Mouse (Mus musculus) heart, postnatal 36 days (tissue): ENCODE measurements around the gene Ciapin1. TPM values are rescaled to one million over a fixed set of nuclear protein-coding genes. Genes with fewer than 3 reads are reported as not detected.

Experiments
- DNase-seq, 2 experiments: peaks; one replicate each; pipeline ENCODE4 v3.0.0; 2021 to 2022
- intact Hi-C: fragments of 180-260 bp; cut with DNase I; formaldehyde crosslinking; loops from one replicate; pipeline ENCODE4 v1.15.1; 2025
- total RNA-seq, 2 experiments: library from RNA; stranded (reverse); gene quantifications; 2 replicates each; pipeline ENCODE4 v1.2.3; 2021

Ciapin1 gene
- 10 to 100 TPM; 73.7 to 91.4 TPM for total RNA-seq

GRCm38 (mm10) chr8:94837662-94838574, at the start of gene Ciapin1, which contains the start of gene Coq9:
Ciapin1 (minus strand) TSS chr8:94838358.
Coq9 (plus strand) TSS chr8:94838321.
- intact Hi-C loops = loop anchor here (5.0 kb wide), 1 partner anchor 741 kb away; the partner anchor contains the start of gene Bbs2
- peak; percentile 93 for DNase-seq

DNA sequence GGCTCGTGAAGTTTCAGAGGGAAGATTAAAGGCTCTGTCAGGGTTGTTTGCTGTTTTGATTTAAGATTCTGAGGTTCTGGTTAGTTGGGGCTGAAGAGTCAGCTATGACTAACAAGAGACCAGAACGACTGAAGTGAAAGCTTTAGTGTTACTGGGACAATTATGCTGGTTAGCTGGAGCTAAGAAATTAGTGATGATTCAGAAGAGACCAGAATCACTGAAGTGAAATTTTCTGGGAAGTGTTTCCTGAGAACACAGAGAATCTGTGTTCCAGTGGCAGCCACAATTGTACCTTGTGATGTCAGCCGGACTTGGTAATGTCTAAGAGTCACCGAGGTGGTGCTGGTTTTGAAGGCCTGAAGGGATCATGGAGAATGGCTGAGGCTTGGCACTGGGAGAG, 42.6 kb upstream of the Ciapin1 start:
- intact Hi-C loops = no loop called here
- no peak for DNase-seq

DNA sequence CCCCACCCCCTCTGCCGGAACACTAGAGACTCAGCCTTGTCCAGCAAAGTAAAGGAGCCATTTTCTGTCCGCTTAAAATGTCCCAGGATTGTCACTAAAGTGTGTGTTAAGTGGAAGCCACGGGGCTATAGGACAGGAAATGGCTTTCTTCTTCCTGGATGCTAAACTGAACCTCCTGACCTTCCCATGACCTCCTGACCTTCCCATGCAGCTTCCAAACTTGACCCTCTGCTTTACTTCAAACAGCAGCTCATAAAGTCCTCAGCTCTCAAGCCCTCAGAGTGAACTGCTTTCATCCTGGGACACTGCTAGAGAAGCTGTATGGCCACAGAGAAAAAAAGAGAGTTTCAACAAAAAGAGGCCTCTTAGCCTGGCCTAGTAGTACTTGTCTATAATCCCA, 38.7 kb upstream of the Ciapin1 start:
- DNase-seq = no peak
- intact Hi-C loops = no loop called here

- DNase-seq = peak; percentile 92 to 95
- intact Hi-C loops = no loop called here
Measured at GRCm38 (mm10) chr8:94876197-94876730, 38.1 kb upstream of the Ciapin1 start, which contains the start of gene Dok4. Dok4 (minus strand) TSS chr8:94876330.

GRCm38 (mm10) chr8:94875871-94876150, 37.7 kb upstream of the Ciapin1 start:
- DNase-seq = no peak
- intact Hi-C loops = loop anchor here (1.0 kb wide), 1 partner anchor 29 kb away; no protein-coding TSS in a partner anchor

DNA sequence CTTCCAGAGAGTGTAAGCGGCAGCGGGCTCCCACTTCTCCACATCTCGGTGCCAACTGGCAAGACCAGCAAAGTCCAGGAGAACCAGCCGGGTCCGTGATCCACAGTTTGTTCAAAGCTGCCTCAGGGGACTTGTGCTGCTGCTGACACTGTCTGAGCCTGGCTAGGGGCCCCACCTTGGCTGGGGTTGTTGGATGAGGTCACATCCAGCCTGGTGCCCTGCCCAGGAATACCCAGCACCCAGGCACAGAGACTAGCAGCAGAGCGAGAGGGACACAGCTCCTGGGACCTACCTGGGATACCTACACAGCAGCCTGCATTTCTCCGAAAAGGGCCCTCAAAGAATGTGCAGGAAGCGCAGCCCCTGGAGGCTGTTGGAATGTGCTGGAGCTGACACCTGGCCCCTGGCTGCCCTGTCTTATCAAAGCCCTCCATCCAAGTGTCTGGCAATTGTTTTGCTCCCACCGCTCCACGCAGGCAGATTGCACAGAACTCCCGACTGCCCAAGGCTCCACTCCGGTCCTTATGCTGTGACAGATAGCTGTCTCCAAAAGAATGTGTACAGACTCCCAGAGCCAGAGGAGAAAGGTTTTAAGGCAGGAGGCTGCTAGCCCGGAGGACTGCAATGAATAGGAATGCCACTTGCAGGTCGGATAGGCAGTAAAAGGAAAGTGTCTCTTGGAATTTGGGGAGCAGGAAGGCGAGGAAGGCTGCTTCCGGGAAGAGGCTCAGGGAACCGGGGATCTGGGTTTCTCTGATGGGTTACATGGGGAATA, 37.1 kb upstream of the Ciapin1 start:
- DNase-seq = peak; percentile 20 to 38
- intact Hi-C loops = loop anchor here (1.0 kb wide), 1 partner anchor 30 kb away; no protein-coding TSS in a partner anchor

GRCm38 (mm10) chr8:94874358-94874757, 36.2 kb upstream of the Ciapin1 start:
- DNase-seq = peak; percentile 80 to 81
- intact Hi-C loops = loop anchor here (1.0 to 5.0 kb wide), 2 partner anchors 34 to 128 kb away; no protein-coding TSS in a partner anchor

DNA sequence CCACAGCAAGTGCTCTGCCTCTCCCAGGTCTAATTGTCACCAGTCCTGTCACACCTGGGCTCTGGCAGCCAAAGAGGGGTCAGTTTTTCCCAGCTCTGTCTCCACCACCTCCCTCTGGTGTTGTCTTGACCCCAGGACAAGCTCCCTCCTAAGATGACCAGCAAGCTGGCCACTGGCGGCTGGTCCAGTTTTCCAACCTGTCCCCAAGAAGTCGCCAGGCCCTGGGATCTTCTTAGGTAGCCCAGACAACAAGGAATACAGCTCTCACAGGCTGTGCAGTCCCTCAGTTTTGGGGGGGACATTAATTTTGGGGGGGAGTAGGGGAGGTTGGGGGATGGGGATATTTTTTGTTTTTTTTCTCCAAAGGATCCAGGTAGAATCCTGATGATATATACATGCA, 34.4 kb upstream of the Ciapin1 start:
- DNase-seq = no peak
- intact Hi-C loops = loop anchor here (1.0 to 5.0 kb wide), 2 partner anchors 13 to 130 kb away; no protein-coding TSS in a partner anchor

- intact Hi-C loops = loop anchor here (1.0 to 5.0 kb wide), 2 partner anchors 13 to 130 kb away; no protein-coding TSS in a partner anchor
- no peak for DNase-seq
Measured at GRCm38 (mm10) chr8:94872156-94872555, 34.0 kb upstream of the Ciapin1 start.

DNA sequence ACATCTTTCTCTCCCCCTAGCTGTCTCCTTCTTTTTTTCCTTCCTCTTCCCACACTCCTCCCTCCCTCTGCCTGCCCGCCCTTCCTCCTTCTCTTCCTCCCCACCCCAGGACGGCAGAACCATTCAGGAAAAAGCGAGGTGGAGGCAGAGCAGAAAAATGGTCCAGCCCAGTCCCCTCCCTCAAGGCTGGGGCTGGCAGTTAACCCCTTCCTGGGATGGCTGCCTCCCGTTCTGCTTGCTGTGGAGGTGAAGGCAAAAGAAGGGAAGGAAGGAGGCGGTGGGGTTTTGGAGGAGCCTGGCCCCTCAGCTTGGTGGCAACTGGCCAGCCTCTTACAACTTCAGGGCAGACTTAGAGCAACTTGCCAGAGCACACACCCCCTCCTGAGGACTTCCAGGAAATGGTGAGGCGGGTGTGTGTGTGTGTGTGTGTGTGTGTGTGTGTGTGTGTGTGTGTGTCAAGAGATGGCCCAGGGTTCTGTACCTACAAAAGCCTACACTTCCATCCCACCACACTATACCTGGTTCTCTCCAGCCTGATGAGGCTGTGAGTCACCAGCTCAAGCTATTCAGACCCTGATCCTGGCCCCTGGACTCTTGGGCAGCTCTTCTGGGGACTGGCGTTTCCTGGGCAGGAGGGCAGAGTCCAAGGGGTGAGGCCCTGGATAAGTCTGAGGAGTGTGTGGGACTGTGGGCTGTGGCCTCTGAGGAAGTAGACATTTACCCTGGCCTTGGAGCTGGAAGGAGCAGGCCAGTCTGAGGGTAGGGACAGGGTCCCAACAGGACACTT, 33.1 kb upstream of the Ciapin1 start:
- intact Hi-C loops = loop anchor here (5.0 kb wide), 1 partner anchor 131 kb away; no protein-coding TSS in a partner anchor
- DNase-seq = peak; percentile 60 to 69

DNA sequence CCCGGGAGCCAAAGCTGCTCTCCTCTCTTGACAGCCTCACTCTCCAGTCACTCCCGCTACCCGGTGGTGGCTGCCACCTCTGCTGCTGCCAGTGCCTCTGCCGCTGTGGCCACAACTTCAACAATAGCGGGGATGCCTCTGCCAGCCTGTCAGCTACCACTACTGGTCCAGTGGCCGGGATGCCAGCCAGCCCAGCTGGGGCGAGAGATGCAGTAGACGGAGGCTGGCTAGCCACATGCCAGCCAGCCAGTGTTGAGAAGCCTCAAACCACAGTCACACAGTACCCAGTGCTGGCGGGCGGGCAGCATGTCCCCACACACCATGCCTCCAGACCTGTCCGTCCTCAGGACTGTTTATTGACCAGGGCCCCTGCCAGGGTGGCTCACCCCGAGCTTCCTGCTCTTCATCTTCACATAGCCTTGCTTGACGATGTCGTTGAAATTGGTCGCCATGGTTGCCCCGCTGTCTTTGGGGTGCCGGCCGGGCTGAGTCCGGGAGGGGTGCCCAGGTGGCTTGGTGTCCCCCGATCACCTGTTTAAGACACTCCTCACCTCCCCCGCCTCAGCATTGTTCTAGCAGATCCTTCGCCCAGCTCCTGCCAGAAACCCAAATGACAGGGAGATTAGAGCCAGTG, 32.4 kb upstream of the Ciapin1 start:
- peak; percentile 26 to 39 for DNase-seq
- intact Hi-C loops = loop anchor here (5.0 kb wide), 1 partner anchor 132 kb away; no protein-coding TSS in a partner anchor

DNA sequence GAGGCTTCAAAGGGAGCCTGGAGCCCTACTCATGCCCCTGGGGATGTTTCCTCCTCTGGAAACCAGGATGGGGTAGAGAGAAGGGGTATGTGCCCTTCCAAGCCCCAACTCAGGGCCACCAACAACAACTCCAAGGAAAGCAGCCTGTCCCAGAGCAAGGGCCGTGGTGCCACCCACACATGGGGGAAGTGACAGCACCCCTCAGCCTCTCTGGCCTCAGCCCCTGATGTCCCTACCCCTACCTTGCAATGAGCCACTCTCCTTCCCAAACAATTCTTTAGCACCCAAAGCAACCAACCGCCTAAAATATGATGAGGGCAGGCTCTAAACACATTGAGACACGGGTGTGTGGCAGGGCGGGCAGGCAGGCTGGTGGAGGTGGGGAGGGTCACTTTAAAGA, 31.8 kb upstream of the Ciapin1 start:
- no peak for DNase-seq
- intact Hi-C loops = loop anchor here (5.0 kb wide), 1 partner anchor 132 kb away; no protein-coding TSS in a partner anchor

DNA sequence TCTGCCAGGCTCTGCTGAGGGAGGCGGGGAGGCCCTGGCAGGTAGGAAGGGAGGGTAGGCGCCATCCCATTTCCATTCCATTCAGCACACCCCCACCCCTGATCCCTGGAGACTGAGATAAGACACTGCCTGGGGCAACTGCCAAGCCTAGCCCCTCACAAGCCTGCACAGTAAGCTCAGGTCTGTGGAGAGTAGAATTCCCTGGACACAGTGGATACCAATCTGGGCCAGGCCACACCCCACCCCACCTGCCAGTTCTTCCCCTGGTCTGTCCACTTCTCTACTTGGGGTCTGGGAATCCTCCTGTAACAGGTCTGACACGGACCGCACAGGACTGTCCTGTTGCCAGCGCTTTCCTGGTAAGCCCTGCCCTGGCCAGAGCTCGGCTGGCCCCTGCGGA, 31.0 kb upstream of the Ciapin1 start:
- DNase-seq = no peak
- intact Hi-C loops = no loop called here

GRCm38 (mm10) chr8:94866921-94867320, 28.8 kb upstream of the Ciapin1 start:
- intact Hi-C loops = no loop called here
- no peak for DNase-seq

GRCm38 (mm10) chr8:94865292-94865691, 27.1 kb upstream of the Ciapin1 start:
- intact Hi-C loops = no loop called here

DNA sequence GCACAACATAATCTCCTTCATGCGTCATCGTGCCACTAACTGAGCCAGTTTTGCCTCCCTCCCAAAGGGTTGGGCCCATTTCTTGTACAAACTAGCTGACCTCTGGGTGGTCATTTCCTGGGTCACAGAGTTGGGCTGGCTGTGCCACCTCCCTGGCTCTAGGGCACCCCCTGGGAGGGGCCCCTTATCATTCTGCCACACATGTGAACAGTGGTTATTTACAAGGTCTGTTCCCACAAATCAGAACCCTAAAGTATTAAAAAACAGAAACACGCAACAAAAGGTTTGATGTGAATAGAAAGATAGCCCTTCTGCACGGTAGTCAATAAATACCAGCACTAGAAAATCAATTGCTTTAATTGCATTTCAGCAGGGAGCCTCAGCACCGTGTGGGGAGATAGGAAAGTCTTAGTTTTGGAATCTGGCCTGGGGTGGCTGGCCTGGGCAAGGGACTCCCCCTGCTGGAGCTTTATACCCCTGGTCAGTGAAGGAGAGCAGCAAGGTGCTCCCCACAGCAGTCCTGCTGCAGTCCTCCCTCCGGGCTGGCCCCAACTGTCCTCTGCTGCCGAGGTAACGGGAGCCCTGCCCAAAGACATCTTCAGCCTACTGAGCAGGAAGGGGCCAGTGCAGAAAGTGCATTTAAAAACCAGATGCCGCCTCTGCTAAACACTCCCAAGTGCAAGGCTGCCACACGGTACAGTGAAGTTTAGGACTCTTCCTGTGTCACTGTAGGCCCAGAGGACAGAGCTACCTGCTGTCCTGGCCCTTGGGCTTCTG, 25.9 kb upstream of the Ciapin1 start:
- intact Hi-C loops = no loop called here
- DNase-seq = no peak

More at GRCm38 (mm10) chr8:94865292-94865691, 27.1 kb upstream of the Ciapin1 start:
- DNase-seq = no peak

DNA sequence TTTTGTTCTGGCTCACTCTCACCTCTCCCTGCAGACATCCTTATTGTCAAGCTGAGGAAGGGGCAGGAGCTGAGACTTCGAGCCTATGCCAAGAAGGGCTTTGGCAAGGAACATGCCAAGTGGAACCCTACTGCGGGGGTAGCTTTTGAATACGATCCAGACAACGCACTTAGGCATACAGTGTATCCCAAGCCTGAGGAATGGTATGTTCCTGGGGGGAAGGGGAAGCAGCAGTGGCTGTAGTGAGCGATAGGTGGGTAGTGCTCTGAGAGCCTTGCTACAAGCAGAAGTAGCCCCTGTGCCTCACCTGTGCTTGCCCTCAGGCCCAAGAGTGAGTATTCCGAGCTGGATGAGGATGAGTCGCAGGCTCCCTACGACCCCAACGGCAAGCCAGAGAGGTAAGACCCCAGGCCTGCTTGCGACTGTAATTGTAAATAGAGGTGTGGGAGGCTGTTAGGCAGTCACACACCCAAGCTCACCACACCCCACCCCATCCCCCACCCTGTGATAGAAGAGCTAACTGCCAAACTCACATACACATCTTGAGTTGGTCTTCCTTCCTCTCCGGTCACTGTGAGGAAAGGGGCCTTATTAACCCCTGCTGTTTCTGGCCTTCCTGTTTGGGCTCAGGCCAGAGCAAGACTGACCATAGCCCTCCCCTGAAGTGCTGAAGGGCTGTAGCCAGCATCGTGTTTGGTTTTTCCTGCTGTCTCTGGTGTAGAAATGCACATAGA, 24.5 kb upstream of the Ciapin1 start:
- DNase-seq = no peak
- intact Hi-C loops = no loop called here

GRCm38 (mm10) chr8:94861352-94861910, 23.3 kb upstream of the Ciapin1 start:
- DNase-seq = peak; percentile 71 to 74
- intact Hi-C loops = no loop called here
